Mouse (Mus musculus) cerebellum, postnatal 4 days (tissue): ENCODE data around the gene Itpr2.

ENCODE experiments used
- DNase-seq, 2 experiments: peaks; one replicate each; pipeline ENCODE4 v3.0.0; 2022; ENCODE audit warnings: low spot score in 2 of 2, mixed read lengths in 1 of 2

Gene Itpr2

GRCm38 (mm10) chr6:146270162-146270561 lies 231.9 kb downstream of the Itpr2 start:
- DNase-seq = peak in 1 of 2 experiments; percentile 12

DNA sequence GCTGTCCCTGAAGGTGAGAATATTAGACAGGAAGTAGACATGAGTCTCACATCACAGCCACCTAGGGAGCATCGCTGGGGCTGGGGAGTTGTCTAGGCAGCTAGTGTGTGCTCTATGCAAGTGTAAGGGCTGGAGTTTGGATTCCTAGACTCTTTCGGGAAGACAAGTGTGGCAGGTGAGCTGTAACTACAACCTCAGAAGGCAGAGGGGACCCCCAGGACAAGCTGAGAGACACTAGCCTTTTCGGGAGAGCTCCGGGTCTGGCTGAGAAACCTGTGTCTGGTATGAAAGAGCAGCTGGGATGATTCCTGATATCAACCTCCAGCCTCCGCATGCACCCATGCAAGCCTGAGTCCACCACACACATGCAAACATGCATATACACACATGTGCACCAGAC lies 232.7 kb downstream of the Itpr2 start:
- no peak for DNase-seq

DNA sequence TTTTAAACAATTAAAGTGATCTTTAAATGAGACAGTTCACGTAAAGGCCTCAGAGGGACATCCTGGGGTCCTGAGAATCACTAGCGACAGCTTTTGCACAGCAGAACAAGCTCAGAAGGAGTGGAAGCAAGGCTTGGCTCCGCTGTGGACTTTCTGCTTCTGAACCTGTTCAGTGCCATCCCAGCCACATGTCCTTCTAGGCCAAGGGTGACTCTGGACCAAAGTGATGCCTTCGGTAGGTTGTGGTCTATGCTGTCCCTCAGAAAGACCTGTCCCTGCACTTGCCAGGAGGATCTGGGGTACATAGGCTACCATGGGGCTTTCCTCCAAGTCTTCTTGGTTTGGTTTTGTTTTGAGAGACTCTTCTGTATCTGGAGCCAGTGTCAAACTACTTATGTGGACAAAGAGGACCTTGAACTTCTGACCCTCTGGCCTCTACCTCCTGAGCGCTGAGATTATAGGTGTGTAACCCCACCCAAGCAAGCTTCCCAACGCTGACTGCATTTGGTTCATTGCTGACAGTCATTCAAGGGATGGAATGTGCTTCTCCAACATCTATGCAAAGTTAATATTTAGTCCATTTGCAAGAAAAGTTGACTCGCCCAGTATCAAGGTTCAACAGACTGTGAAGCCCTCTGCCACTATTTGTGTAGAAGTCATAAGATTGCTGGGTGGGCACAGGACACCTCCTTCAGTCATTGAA lies 241.2 kb downstream of the Itpr2 start:
- no peak for DNase-seq

DNA sequence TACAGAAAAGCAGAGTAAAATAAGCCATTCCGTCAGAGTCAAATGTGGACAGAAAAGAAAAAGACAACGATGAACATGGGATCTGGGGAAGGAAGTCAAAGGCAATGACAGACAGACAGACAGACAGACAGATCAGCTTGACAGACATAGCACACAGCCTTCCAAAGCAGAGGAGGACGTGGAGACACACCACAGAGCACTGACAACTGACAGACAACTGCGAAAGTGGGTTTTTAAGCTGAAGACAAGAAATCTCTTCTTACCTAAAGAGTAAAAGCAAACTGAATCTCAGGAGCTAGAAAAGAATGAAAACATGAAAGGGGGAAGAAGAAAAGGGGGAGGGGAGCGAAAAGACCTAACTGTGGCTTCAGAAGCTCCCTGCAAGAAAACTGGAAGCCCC lies 243.3 kb downstream of the Itpr2 start:
- DNase-seq = no peak

DNA sequence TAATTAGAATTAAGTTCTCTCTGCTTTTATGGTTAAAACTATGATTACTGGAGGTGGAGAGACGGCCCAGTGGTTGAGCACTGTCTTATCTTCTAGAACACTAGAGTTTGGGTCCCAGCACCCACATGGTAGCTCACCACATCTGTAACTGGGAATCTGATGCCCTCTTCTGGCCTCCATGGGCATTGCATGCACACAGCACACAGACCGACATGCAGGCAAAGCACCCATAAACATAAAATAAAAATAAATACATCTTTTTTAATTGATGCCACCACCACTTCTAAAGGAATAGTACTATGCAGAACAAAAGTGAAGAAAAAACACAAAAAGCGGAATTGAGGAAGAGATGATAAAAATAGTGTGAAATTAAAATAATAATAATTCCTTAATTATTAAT lies 243.8 kb downstream of the Itpr2 start:
- DNase-seq = no peak

DNA sequence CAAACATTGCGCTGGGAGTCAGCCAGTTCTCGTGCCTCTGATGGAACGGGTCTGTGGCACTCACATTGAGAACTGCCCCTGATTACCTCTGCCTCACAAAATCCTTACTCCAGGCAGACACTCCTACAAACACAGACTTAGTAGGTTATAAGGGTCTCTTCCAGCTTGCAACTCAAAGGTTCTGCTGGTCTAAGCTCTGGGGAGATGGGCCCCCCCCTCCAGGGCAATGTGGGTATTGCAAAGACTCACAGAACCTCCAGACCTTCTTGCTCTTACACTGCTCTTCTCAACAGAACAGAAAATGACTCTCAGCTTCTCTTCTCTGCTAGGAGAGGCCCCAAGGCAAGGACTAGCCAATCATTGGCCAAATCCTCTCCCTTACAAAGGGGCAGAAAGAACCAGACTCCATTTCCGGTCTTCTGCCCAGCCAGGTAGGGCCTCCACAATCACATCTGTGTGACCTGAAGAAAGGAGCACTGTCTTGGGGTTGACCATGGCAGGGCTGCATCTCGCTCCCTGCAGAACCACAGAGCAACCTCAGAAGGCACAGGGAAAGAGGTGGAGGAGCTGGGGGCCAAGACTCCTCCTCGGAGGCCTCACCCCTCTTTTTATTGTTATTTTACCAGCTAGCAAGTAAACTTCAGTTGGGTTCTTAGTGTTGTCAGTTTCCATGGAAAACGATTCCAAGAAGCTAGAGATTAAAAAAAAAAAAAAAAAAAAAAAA lies 244.9 kb downstream of the Itpr2 start:
- DNase-seq = no peak

GRCm38 (mm10) chr6:146256401-146256800 lies 245.6 kb downstream of the Itpr2 start:
- DNase-seq = no peak

- DNase-seq = no peak
These were observed 246.4 kb downstream of the Itpr2 start for GRCm38 (mm10) chr6:146255656-146256055.

- DNase-seq = no peak
These were observed 247.1 kb downstream of the Itpr2 start for GRCm38 (mm10) chr6:146254931-146255330.

DNA sequence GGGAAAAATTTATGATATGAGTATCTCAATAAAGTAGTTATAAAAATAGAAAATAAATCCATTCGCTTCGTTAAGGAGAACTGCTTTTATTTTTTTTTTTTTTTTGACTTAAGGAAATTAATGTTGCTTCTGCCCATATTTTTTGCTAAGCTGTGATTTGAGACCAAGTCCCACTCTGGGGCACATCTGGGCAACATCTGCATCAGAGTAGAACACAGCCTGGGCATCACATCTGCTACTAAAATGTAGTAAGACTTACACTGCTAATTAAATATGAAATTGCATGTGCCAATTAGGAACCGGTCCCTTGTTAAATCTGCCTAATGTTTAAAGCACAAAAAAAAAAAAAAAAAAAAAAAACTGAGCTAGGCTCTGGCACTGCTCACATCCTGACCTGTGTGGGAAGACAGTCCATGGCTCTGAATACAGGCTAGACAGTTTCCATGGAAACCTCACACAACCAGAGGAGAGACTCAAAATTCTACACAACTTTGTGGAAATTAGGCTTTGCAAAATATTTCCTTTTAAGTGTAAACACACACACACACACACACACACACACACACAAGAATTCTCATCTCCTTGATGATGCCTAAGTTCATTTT lies 247.7 kb downstream of the Itpr2 start:
- DNase-seq = no peak

- DNase-seq = no peak
These were observed 252.9 kb downstream of the Itpr2 start for GRCm38 (mm10) chr6:146249096-146249495.

DNA sequence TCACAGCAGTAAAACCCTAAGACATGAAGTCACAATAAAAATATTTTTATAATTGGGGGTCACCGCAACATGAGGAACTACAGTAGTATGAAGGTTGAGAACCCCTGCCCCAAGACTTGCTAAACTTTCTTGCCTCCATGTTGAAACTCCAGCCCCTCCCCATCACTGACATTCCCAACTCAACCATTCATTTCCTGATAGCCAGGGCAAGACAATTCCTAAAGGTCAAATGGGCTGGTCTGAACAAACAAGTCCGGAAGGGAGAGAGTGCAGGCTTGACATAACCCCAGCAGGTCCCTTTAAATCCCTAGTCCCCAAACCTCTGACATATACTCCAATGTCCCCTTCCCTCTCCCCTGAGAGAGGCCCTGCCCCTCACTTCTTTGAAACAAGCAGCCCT lies 253.7 kb downstream of the Itpr2 start:
- DNase-seq = no peak

DNA sequence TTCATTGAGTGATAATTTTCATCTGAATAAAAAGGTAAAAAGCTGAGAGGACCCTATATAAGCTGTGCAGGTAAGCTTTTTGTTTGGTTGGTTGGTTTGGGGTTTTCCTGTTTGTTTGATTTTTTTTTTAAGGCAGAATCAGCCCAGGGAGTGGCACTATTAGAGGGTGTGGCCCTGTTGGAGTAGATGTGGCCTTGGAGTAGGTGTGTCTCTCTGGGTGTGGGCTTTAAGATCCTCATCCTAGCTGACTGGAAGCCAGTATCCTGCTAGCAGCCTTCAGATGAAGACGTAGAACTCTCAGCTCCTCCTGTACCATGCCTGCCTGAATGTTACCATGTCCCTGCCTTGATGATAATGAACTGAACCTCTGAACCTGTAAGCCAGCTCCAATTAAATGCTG lies 254.1 kb downstream of the Itpr2 start:
- no peak for DNase-seq

- DNase-seq = no peak
These were observed 255.7 kb downstream of the Itpr2 start for GRCm38 (mm10) chr6:146246368-146246767.

DNA sequence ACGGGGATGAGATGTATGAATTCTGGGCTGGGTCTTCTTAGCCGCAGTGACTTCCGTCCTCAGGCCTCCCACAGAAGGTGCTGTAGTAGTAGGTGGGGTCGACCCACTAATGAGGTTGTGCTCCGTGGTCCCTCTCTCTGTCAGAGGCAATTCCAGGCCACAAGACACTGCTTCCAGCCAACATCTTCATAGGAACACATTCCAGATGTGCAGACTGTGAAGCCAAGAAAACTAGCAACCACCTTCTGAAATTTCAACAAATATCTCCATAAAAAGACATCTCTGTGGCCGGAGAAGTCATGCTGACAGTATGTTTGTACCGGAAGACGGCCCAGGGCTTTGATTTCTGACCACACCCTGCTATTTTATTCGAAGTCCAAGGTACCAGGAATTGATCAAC lies 256.1 kb downstream of the Itpr2 start:
- DNase-seq = no peak

DNA sequence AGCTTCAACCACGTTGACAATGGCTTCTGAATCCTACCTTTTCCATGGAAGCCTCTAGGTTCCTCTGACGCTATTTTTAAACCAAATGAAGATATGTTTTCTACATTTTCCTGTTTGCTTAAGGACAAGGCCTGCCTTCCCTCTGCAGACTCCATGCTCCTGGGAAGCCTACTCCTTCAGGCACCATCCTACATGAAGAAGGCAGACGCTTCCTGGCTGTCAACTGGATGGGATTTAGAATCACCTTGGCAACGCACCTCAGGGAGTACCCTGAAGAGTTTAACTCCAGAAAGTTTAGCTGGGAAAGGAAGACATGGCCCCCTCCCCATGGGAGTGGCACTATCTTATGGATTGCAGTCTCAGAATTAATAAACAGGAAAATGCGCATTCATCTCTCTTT lies 259.0 kb downstream of the Itpr2 start:
- no peak for DNase-seq

- DNase-seq = no peak
These were observed 260.7 kb downstream of the Itpr2 start for GRCm38 (mm10) chr6:146241336-146241735.

GRCm38 (mm10) chr6:146235165-146235564 lies 266.9 kb downstream of the Itpr2 start:
- no peak for DNase-seq

DNA sequence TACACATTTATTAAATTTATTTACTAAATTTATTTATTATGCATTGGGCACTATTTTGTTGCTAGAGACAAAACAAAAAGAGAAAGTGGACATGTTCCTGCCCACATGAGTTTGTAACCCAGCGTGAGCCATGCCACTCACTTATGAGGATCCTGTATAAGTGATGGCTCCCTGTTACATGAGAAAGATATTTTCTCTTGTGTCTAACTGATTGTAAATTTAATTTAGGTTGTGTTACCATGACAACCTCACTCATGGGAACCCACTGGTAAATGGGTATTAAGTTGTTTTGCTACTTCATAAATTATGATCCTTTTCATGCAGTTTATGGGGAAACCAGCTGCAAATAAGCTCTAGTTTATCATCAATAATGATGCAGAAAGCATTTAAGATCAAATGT lies 267.6 kb downstream of the Itpr2 start:
- DNase-seq = no peak

DNA sequence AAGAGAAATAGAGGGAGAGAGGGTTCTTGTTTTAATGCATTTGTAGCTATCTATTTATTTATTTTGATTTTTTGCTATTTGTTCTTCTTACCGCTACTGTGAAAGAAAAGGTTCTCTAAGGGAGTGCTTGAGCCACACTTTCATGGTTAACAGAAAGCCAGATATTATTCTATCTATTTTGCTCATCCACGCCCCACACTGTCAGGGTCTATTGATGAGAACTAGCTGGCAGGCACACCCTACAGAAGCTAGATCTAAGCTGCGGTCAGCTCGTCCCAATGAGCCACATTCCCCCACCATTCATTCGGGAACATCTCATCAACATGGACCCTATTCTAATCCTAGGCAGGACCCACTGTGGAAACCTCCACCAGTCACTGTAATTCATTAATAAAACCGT lies 271.1 kb downstream of the Itpr2 start:
- DNase-seq = no peak

DNA sequence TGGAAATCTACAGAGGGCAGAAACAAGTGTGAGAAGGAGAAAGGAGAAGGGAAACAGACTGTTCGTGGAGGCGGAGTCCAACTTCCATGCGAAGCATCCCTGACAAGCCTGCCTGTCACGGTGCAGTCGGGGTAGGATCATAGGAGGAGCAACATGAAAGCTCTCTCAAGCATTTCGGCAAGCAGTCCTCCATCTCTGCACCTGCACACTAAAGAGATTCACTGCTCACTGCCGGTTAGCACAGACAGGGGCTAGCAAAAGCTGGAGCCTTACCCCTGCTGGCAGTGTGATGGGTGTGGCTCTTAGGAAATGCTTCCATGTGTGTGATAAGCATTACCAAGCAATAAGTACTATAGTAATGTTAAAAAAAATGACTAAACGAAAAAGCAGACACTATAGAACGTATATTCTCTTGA lies 271.6 kb downstream of the Itpr2 start:
- DNase-seq = no peak

DNA sequence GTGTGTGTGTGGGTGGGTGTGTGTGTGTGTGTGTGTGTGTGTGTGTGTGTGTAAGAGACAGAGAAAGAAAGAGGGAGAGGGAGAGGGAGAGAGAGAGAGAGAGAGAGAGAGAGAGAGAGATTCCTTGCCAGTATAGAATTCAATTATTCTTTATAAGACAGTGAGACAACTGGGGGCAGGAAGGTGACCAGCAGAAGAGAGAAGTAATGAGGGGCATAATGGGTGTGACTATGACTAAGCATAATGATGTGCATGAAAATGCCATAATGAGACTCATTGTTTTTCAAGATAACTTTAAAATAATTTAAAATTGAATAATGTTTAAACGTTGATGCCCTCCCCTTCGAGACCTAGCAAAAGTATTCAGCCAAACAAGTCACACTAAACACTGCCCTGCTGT lies 272.1 kb downstream of the Itpr2 start:
- DNase-seq = no peak

- DNase-seq = no peak
These were observed 272.5 kb downstream of the Itpr2 start for GRCm38 (mm10) chr6:146229519-146229918.
